Mouse (Mus musculus): ENCODE measurements around the gene Aoc1. TPM values are rescaled to one million over a fixed set of nuclear protein-coding genes. Genes with fewer than 3 reads are reported as not detected.

Aoc1 gene
- total RNA-seq, 2 experiments from 2014 or later, result not detected

DNA sequence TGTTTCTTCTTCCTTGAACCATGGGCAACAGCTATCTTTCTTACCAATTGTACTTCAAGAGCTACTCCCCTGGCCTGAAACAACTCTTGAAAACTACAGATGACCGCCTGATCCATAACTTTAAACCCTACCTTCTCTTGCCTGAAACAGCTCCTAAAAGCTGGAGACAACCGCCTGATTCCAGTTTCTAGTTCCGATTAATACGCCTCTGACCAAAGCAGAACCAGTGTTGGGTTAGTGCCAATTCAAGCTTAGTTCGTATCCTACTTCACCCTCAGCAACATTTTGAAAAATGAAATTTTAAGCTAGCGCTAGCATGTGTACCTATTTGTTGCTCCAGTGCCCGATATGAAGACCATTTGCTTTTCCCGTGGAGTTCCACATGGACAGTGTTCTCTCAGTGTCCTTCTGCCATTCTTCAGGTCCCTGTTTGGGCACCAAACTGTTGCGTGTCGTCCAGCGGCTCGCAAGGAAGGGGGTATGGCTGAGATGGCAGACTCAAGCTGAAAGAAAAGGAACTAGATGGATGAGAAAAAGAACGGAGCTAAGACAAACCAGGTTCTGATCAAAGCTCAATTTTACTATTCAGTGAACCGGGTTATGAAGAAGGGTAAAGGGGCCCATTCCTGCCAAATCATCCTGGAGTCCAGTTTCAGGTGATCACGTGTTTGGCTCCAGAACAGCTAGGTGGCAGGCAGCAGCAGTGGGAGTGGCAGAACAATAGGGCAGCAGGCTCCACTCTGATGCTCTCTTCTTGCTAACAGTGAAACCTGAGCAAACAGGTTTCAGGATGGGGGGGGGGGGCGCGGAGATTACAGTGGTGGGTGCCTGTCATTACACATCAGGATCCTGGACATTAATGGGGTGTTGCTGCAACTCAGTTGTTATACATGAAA is 30.1 kb downstream of the Aoc1 start:
- no peak for DNase-seq (ENCODE audit: low spot score in 2 of 2)
- intact Hi-C loops (cut with DNase I), result no loop called here

DNA sequence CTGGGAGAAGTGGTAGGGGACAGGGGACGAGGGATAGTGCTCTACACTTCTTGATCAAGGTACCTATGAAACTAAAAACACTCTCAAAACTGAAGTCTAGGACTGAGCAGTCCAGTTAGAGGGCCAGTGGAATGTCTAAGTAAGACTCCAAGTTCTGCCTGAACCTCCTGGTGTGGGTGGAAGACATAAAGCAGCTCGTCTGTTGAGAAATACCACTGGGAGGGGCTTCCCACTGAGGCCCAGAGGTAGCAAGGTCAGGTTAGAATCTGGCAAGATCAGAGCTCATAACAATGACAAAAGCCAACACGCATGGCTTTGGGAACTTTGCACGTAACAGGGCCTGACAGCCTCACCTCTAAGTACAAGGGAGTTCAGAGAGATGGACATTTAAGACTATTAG is 30.7 kb downstream of the Aoc1 start:
- intact Hi-C loops (cut with DNase I), result no loop called here
- no peak for DNase-seq (ENCODE audit: low spot score in 2 of 2)

DNA sequence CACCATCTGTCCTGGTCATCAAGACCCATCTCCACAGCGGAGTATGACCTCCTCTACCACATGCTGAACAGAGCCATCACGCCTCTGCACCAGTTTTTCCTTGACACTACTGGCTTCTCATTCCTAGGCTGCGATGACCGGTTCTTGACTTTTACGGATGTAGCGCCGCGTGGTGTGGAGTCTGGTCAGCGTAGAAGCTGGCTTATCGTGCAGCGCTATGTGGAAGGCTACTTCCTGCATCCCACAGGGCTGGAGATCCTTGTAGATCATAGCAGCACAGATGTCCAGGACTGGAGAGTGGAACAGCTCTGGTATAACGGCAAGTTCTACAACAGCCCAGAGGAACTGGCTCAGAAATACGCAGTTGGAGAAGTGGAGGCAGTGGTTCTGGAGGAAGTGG is 32.9 kb downstream of the Aoc1 start:
- intact Hi-C loops (cut with DNase I), result no loop called here
- DNase-seq (ENCODE audit: low spot score in 2 of 2), result no peak

DNA sequence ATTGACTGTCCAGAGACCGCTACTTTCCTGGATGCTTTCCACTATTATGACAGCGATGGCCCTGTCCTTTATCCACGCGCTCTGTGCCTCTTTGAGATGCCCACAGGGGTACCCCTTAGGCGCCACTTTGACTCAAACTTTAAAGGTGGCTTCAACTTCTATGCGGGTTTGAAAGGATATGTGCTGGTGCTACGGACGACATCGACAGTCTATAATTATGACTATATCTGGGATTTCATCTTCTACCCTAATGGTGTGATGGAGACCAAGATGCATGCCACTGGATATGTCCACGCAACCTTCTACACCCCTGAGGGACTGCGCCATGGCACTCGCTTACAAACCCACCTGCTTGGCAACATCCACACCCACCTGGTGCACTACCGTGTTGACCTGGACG is 33.7 kb downstream of the Aoc1 start:
- intact Hi-C loops (cut with DNase I), result no loop called here

DNA sequence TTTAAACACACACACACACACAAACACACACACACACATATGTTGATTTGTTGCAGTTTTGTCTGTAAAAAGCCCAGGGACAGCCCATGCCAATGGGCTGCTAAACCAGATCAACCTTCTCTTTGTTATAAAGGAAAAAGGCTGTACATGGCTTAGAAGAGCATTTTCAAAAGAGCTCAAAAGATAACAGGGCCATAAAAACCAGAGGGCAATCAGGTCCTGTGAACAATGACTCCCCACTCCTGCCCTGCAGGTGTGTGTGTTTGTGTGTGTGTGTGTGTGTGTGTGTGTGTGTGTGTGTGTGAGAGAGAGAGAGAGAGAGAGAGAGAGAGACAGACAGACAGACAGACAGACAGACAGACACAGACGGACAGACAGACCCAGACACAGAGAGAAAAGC is 36.5 kb downstream of the Aoc1 start:
- intact Hi-C loops (cut with DNase I), result no loop called here

More for the DNA sequence above, 33.7 kb downstream of the Aoc1 start:
- no peak for DNase-seq (ENCODE audit: low spot score in 2 of 2)

DNA sequence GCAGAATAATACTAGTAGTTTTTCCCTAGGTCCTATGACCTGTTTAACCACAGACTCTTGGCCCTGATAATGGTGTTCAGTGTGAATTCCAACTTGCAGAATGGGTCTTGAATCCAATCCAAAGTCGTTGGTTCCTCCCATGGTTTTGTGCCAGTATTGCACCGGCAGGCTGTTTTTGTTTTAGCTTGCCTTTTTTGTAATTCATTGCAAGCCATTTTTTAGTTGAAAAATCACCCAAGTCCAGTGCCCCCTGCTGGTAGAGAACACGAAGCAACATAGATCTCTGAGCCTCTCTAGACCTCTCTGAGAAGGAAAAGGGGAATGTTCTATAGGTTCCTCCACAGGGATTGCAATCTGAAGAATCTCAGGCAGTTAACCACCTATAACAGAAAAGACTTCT is 39.3 kb downstream of the Aoc1 start:
- intact Hi-C loops (cut with DNase I), result no loop called here
- peak in 1 of 2 experiments; percentile 15 for DNase-seq (ENCODE audit: low spot score in 2 of 2)

More for the DNA sequence above, 36.5 kb downstream of the Aoc1 start:
- no peak for DNase-seq (ENCODE audit: low spot score in 2 of 2)

DNA sequence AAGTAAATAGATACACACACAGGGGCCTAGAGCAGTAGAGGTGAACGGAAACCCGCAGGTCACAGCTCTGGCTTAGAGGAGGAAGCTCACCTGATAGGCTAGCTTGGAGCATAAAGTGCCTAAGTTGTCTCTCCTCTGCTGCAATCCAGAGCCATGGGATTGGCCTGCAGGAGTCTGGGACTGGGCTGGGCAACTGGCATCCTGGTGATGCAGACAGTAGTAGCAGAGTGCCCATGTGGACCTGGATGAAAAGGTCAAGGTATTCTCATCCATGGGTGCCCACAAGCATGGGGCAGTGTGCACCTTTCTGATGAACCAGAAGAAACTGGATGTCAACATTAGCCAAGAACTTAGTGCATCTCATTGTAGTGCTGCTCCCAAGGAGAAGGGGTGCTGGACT is 40.9 kb downstream of the Aoc1 start:
- intact Hi-C loops (cut with DNase I), result no loop called here

DNA sequence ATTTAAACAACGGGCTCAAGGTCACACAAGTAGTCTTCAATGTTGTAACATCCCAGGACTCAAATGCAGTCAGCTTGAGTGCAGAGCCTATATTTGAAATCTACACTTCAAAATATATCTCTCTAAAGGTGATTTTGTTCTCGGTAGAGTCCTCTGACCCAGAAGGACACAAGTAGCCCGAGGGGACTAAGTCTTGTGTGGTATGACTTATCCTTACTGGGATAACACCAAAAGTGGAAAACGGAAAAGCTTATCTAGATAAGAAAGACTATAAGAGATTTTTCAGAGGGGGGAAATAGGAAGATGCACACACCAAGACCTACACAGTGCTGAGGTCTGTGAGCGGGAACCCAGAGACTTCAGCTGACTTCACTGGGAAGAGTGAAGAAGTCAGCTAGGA is 56.9 kb downstream of the Aoc1 start, which contains the start of gene 1600015I10Rik:
Gene 1600015I10Rik, plus strand, starts transcription at position 301 of the 400 bp plus-strand sequence.
- DNase-seq (ENCODE audit: low spot score in 2 of 2), result no peak
- intact Hi-C loops (cut with DNase I), result no loop called here

More for the DNA sequence above, 40.9 kb downstream of the Aoc1 start:
- no peak for DNase-seq (ENCODE audit: low spot score in 2 of 2)

DNA sequence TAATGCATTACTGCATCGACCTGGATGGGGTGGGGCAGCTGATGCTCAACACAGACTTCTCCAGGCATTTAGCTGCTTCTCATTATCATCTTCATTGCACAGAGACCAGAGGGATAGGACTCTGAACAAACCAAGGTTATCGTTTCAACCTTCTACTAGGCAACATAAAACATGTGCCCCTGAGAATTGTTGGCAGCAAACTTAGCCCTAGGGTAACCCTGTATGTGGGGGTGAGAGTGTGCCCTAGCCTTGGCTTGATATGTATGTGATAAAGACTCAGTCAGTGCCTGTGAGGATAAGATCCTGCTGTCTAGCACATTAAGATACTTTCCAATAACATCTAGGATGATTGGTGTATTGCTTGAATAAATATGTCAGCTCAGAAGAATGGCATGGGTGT is 76.9 kb downstream of the Aoc1 start:
- no peak for DNase-seq (ENCODE audit: low spot score in 2 of 2)
- intact Hi-C loops (cut with DNase I), result no loop called here

DNA sequence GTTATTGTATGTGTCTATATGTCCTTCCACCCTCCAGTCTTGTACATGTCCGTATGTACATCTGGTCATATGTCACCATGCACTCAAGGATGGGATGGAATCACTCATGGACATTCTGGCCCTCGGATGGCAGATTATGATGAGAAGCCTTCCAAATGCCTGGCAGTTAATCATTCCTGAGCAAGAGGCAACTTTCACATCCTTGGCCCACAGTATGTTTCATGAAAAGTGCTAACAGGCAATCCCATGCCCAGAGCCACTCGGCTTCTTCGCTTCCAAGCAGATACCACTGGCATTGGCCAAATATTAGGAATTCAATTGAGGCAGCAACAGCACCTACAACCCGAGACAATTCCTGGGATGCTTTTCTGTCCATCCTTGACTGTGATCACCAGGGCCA is 78.0 kb downstream of the Aoc1 start:
- no peak for DNase-seq (ENCODE audit: low spot score in 2 of 2)
- intact Hi-C loops (cut with DNase I), result no loop called here

DNA sequence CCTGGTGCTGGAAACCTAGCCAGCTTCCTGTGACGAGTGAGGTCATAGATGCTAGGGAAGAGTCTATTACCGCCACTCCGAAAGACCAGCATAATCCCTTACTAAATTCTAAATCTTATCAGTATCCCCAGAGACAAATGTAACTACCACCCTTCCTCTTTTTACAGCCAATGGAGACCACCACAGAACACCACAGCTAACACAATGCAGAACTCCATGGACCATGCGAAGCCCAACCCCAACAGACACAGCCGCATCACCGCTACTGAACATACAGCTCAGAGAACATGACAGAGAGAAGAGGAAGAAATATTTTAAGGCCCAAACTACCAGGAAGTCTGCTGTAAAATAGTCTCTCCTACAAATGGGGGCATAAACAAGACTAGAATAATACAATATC is 78.9 kb downstream of the Aoc1 start:
- intact Hi-C loops (cut with DNase I), result no loop called here
- no peak for DNase-seq (ENCODE audit: low spot score in 2 of 2)

DNA sequence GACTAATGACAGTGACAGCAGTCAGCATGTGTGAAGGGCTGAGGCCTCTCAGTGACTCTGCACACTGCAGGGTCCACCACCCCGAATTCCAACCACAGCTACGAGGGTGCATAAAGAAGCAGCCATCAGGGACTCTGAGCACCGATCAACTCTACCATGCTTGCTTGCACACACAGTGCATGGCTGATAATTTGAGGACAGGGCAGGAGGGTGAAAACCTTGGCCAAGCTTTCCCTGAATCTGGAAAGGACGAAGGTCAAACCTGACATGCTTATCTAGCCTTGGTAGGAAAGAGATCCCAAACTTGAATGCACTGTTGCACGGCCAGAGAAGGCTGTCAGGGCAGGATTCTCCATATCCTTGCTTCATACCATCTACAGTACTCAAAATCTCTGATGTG is 80.5 kb downstream of the Aoc1 start:
- intact Hi-C loops (cut with DNase I), result no loop called here
- no peak for DNase-seq (ENCODE audit: low spot score in 2 of 2)

DNA sequence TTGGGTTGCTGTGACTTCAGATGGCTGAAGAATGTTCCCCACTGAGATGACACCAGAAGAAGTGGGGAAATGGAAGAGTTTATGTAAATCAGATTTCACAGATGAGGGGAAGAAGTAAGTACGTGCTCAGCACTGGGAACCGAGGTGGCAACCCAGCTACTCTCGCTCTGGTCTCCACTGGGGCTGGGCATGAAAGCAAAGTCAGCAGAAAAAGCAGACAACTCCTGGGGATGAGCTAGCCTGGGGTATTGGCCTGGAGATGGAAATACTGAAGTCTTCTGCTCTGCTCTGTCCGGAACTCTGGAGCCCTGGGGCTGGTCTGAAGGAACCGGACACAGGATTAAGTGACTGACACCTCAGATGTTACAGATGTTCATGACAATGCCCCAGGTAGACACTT is 81.5 kb downstream of the Aoc1 start:
- no peak for DNase-seq (ENCODE audit: low spot score in 2 of 2)
- intact Hi-C loops (cut with DNase I), result no loop called here

DNA sequence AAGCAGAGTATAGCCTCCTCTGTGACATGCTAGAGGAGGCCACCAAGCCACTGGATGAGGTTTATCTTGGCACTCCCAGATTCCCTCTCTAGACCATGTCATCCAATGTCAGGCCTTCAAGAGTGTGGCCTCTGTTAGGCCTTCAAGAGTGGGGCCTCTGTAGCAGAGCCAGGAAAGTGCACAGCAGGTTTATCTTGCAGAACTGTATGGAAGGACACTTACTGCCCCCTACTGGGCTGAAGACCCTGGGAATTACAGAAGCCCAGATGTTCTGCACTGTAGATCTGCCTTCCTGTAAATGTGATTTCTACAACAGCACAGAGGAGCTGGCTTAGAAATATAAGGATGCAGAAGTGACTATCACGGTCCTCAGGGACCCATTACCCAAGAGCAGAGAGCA is 82.2 kb downstream of the Aoc1 start:
- intact Hi-C loops (cut with DNase I), result loop anchor here (5.0 kb wide), 3 partner anchors 93 to 308 kb away; partner anchors contain the start of gene Gimap8
- DNase-seq (ENCODE audit: low spot score in 2 of 2), result peak; percentile 60 to 67

DNA sequence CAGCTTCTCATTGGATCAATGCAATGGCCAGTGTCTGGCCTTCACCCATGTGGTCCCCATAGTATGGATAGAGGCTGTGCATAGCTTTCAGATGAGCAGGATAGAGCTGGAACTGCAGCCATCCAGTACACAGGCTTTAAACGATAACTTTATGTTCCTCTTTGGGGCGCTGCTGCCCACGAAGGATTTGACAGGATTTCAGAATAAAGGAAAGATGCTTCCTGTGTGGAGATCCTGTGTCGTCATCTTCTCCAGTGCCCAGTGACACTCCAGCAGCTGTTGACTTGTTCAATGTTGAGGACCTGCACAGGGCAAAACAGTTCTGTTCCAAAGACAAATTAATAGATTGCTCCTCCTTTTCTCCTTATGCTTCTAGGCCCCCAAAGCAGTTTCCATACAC is 84.1 kb downstream of the Aoc1 start:
- DNase-seq (ENCODE audit: low spot score in 2 of 2), result no peak
- intact Hi-C loops (cut with DNase I), result loop anchor here (5.0 kb wide), 3 partner anchors 94 to 309 kb away; partner anchors contain the start of gene Gimap8

DNA sequence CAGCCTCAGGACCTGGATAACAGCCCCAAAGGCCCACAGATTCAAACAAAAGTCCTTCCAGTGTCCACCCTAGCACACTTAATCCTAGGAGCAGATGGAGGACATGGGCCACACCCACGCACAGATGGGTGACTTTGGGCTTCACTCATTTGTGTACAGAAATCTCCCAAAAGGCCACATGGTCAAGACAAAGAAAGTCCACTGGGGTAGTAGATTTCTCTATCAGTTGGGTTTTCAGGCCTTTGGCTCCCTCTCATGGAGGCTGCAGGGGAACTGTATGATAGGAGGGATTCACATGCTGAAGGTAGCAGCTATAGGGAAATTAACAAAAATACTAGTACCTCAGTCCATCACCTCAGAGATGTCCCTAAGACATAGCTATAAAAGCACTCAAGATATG is 85.4 kb downstream of the Aoc1 start:
- intact Hi-C loops (cut with DNase I), result loop anchor here (5.0 kb wide), 3 partner anchors 96 to 311 kb away; partner anchors contain the start of gene Gimap8
- peak; percentile 18 to 42 for DNase-seq (ENCODE audit: low spot score in 2 of 2)

Other genes starting within 250 kb of the Aoc1 start
- gene AI854703, start 246.1 kb upstream of the Aoc1 start, total RNA-seq (2021), result 10 to 100 TPM; 15.6 to 18.4 TPM
- gene Gimap8, start 225.7 kb upstream of the Aoc1 start, total RNA-seq (2021), result under 1 TPM; 0.97 to 0.99 TPM
- 1 to 10 TPM in 1 of 2 experiments, under 1 TPM in 1; 0.83 to 1.4 TPM for gene Gimap9, start 196.8 kb upstream of the Aoc1 start, total RNA-seq (2021)
- gene Gimap4, start 188.3 kb upstream of the Aoc1 start, total RNA-seq (2021), result under 1 TPM; 0.40 to 0.90 TPM
- 1 to 10 TPM; 6.4 to 6.5 TPM for gene Gimap6, start 164.7 kb upstream of the Aoc1 start, total RNA-seq (2021)
- 1 to 10 TPM in 1 of 2 experiments, not detected in 1; 1.4 TPM for gene Gm28053, start 154.3 kb upstream of the Aoc1 start, total RNA-seq (2021)
- gene Gimap7, start 154.3 kb upstream of the Aoc1 start, total RNA-seq (2021), result not detected
- 1 to 10 TPM; 2.2 TPM for gene Gimap1, start 133.8 kb upstream of the Aoc1 start, total RNA-seq (2021)
- 1 to 10 TPM in 1 of 2 experiments, under 1 TPM in 1; 0.77 to 1.5 TPM for gene Gimap5, start 126.7 kb upstream of the Aoc1 start, total RNA-seq (2021)
- gene Gimap3, start 102.0 kb upstream of the Aoc1 start, total RNA-seq (2021), result not detected
- 10 to 100 TPM; 20.4 to 23.8 TPM for gene Tmem176a, start 32.0 kb upstream of the Aoc1 start, total RNA-seq (2021)
- 10 to 100 TPM; 45.7 to 47.3 TPM for gene Tmem176b, start 31.4 kb upstream of the Aoc1 start, total RNA-seq (2021)
- gene 1600015I10Rik, start 57.0 kb downstream of the Aoc1 start, total RNA-seq (2021), result not detected
- not detected for gene Doxl2, start 102.1 kb downstream of the Aoc1 start, total RNA-seq (2021)
- gene Svs1, start 114.0 kb downstream of the Aoc1 start, total RNA-seq (2021), result not detected
- gene Gpnmb, start 163.7 kb downstream of the Aoc1 start, total RNA-seq (2021), result under 1 TPM; 0.70 to 0.99 TPM
- 10 to 100 TPM; 25.8 to 26.9 TPM for gene Malsu1, start 200.9 kb downstream of the Aoc1 start, total RNA-seq (2021)

All from left cerebral cortex, postnatal 14 days (tissue).